Mouse (Mus musculus) c-Kit-positive CD71-negative TER-119-negative erythroid progenitor cells, embryonic 14.5 days (primary cell): ENCODE measurements around the gene Wscd2.
"Not testable (repeated sequence)": the region's sequence is repeated elsewhere in the genome, so short reads cannot be mapped to it uniquely, and the experiment has no call there.

Source experiments
- DNase-seq: peaks from one replicate; pipeline ENCODE4 v3.0.0-alpha.2; 2013; ENCODE audit warnings: low read depth

Gene Wscd2

GRCm38 (mm10) chr5:113583424-113584162 lies 93.5 kb downstream of the Wscd2 start:
- no peak for DNase-seq

GRCm38 (mm10) chr5:113584439-113584838 lies 94.3 kb downstream of the Wscd2 start:
- no peak for DNase-seq

DNA sequence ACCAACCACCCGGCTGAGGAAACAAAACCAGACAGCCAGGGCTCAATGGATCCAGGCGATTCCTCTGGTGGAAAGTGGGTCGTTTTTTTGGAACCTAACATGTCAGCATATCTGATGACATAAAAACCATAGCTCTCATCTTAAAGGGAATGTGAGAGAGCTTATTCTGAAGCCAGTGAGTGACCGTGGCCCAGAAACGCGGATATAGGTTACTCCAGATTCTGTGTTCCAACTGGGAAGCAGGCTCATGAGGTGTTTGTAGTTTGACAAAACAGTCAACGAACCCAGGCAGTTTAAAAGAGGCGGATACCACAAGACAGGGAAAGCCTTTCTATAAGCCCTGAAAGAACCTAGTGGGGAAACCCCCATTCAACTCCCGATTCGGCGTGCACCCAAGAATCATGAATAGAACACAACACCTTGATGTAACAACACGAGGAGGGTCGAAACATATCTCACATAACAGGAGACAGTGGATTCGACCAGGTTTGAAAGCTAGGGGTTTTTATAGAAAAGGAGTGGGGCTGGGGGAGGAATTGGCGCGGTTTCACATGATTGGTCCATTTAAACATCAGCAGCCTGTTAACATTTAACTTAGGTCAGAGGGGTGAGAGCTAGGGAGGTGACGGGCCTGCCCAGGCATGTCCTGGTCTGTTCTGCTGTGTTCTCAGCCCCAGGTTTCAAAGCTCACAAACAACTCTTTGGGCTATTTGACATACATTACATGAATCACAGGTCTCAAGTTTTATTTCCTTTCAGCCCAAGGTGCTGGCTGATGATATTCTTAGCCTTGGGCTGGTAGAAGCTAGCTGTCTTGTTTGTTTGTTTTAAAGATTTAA lies 95.7 kb downstream of the Wscd2 start:
- not testable (repeated sequence) for DNase-seq

DNA sequence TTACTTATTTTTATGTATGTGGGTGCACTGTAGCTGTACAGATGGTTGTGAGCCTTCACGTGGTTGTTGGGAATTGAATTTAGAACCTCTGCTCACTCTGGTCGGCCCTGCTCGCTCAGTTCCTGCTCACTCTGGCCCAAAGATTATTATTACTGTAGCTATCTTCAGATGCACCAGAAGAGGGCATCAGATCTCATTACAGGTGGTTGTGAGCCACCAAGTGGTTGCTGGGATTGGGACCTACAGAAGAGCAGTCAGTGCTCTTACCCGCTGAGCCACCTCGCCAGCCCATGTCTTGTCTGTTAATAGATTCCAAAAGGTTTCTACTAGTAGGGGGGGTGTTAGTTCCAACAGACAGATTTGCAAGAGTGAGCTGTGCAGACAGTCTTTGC lies 96.3 kb downstream of the Wscd2 start:
- not testable (repeated sequence) for DNase-seq

GRCm38 (mm10) chr5:113590010-113590640 lies 100.0 kb downstream of the Wscd2 start:
- DNase-seq = no peak

DNA sequence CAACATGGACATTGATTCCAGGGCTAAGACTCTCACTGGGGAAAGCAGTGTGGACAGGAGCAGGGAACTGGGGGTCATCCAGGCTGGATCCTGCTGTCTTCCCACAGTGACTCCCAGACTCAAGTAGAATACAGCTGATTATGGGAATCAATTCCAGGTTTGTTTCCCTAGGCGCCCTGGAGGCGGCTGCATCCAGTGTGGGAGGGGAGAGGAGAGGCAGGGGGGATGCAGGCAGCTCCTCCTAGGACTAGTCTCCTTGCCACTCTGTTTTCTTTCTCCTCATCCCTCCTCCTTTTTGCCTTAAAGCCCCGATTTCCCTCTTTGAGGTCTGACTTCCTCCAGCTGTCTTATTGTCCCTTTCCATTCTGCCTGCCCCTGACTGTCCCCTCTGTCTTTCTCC lies 101.0 kb downstream of the Wscd2 start:
- no peak for DNase-seq

- DNase-seq = peak; percentile 17
Measured at GRCm38 (mm10) chr5:113591751-113592230, 101.7 kb downstream of the Wscd2 start.

- DNase-seq = no peak
Measured at GRCm38 (mm10) chr5:113593911-113594705, 104.0 kb downstream of the Wscd2 start.

GRCm38 (mm10) chr5:113596252-113596651 lies 106.1 kb downstream of the Wscd2 start:
- no peak for DNase-seq

- DNase-seq = no peak
Measured at GRCm38 (mm10) chr5:113596780-113597353, 106.7 kb downstream of the Wscd2 start.

DNA sequence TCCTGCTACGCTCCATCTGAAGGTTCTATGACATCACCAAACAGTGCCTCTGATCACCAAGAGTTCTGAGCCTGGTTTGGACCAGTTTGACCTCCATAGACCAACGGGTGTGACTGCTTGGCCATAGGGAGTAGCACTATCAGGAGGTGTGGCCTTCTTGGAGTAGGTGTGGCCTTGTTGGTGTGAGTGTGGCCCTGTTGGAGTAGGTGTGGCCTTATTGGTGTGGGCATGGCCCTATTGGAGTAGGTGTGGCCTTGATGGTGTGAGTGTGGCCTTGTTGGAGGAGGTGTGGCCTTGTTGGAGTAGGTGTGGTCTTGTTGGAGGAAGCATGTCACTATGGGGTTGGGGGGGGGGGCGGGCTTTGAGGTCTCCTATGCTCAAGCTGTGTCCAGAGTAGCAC lies 110.0 kb downstream of the Wscd2 start:
- DNase-seq = no peak

- no peak for DNase-seq
Measured at GRCm38 (mm10) chr5:113600803-113601202, 110.7 kb downstream of the Wscd2 start.

- DNase-seq = no peak
Measured at GRCm38 (mm10) chr5:113603471-113603870, 113.3 kb downstream of the Wscd2 start.

DNA sequence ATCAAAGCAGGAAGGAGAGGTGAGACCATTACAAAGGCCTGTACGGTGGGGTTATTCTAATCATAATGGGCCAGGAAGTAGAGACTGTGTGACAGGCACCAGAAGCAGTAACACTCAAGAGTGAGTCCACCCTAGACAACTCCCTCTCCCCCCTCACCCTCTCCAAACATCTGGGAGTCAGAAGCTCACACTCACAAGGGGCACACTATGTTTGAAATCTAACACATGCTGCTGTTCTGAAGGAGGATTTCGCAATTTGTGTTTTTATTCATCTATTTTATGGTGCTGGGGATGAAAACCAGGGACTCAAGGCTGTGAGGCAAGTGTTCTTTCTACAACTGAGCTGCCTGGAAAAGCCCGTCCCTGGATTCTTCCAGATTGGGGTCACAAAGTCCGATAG lies 114.6 kb downstream of the Wscd2 start:
- no peak for DNase-seq

GRCm38 (mm10) chr5:113606121-113606520 lies 116.0 kb downstream of the Wscd2 start:
- no peak for DNase-seq

DNA sequence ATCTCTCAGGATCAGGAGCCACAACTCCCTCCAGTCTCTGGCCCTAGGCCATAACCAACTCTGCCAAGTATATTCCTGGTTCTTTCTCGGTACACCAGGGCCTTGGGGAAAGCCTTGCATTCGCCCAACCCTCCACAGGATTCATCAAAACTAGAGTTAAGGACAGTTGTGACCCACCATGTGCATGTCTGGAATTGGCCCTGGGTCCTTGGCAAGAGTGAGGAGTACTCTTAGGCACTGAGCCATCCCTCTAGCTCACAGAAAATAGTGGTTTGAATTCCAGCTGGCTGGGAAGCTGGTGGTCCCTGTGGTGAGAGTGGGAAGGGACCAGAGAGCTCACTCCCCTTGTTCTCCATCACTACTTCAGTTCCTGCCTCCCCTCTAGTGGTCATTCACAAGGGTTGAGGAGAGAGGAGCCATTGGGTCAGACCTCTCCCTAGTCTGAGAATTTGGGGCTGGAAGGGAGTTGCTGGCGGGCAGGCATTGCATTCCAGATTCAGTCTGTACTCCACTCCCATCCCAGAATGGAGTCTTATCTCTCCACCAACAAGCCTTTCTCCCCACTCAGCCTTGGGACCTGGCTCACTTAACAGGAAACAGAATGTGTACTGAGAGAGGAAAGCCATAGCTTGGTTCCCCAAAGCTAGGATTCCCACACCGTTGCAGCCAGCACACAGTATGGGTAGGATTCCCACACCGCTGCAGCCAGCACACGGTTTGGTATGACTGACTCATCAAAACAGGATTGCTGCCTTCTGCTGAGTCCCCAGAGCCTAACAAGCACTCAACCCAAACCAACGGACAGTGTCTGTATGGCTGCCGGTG lies 117.0 kb downstream of the Wscd2 start:
- no peak for DNase-seq

- DNase-seq = no peak
Measured at GRCm38 (mm10) chr5:113607941-113608431, 117.9 kb downstream of the Wscd2 start.

- no peak for DNase-seq
Measured at GRCm38 (mm10) chr5:113608511-113608910, 118.4 kb downstream of the Wscd2 start.

DNA sequence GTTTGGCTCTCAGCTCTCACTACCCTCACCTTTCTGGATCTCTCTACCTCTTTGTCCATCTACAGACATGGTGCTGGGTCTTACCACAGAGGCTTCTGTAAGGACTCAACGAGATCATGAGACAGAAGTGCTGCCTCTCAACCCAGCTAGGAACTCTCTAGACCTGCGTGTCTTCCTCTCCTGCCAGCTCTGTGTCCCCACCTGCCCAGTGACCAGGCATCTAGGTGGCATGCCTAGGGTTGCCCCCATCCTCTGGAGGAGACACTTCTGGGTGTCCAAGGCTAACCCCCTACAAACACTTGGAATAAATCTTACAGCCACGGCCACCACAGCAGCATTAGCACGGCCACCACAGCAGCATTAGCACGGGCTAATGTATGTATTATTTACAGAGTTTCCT lies 119.8 kb downstream of the Wscd2 start:
- DNase-seq = no peak

DNA sequence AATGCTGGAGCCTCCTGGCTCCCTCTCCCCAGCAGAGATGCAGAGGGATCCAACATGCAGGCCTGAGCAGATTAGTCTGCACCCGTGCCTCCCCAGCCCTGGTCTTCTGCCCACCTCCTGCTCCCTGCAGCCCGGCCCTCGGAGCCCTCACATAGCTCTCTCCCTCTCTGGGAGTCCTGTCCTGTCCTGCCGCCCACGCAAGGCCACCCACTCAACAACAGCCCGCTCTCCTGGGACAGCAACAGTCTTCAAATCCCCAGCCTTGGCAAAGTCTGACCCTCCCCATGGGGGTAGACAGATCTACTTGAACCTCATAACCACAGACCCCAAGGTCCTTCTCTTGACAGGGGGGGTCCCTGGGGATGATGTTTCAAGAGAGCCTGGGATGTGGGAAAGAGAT lies 120.4 kb downstream of the Wscd2 start:
- DNase-seq = no peak
